Mouse (Mus musculus): ENCODE measurements around the gene Cilp2. TPM values are rescaled to one million over a fixed set of nuclear protein-coding genes. Genes with fewer than 3 reads are reported as not detected.

Gene Cilp2
- total RNA-seq, 1 experiment: 7.3 TPM

GRCm38 (mm10) chr8:69919876-69920662 lies 32.6 kb upstream of the Cilp2 start:
- peak; percentile 97 for DNase-seq (ENCODE audit: low read depth, low spot score)
- Histone ChIP-seq H3K36me3 (ENCODE audit: control insufficient read depth, insufficient read depth, low read length, poor library complexity, severe bottlenecking) (peaks cover 42% of the 10 kb centered on the region), H3K9ac (ENCODE audit: insufficient read depth, low read depth, low read length, poor library complexity, severe bottlenecking) (peak overlapping the region; percentile 52; the same call in 1 of the 2 replicates), H3K4me3 (ENCODE audit: insufficient read depth in 1 of 2, low read depth in 1 of 2, low read length in 2 of 2, poor library complexity in 1 of 2, severe bottlenecking in 1 of 2) (no peak overlapping the region; a peak in 1 of 4 replicates), H3K4me1 (ENCODE audit: control insufficient read depth in 2 of 2, insufficient read depth in 2 of 2, low read length in 2 of 2, poor library complexity in 1 of 2) (peaks cover 3 to 22% of the 10 kb centered on the region in 2 experiments; a peak in 3 of 4 replicates), H3K9me3 (ENCODE audit: control insufficient read depth, insufficient read depth, low read depth, low read length) (no peaks in the 10 kb centered on the region), H3K27ac (ENCODE audit: insufficient read depth, low read depth, low read length, poor library complexity, severe bottlenecking) (peak overlapping the region; percentile 66)
- TF ChIP-seq ZNF384 (IDR thresholded peaks at IDR 0.05; ENCODE audit: low read depth, low read length) (no peak), MAFK (IDR thresholded peaks at IDR 0.05; ENCODE audit: insufficient read depth, low read depth, low read length) (no peak), ZC3H11A (IDR thresholded peaks at IDR 0.05; ENCODE audit: borderline replicate concordance, low read depth, low read length) (peak; percentile 98), CHD2 (IDR thresholded peaks at IDR 0.05; ENCODE audit: low read depth, low read length) (no peak)
- in situ Hi-C loops (cut with MboI; ENCODE audit: low sequenced_read_pairs in 2 of 2, unreplicated experiment in 2 of 2): no loop called here

DNA sequence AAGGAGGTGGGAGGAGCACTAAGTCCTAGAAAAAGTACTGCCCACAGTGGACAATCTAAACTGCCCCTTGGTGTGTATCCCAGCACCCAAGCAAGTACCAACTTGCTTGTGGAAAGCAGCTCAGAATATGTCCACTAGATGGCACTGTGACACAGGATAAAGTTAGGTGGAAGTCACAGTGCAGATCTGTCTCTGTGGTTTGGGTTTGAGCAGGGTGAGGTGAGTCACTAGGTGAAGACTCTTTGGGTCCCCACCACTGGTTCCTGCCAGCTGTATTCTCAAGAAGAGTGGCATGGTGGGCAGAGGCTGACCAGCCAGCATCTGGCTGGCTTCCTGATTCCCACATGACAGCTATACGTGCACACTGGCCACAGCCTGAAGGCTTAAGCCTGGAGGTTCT lies 31.5 kb upstream of the Cilp2 start:
- peak; percentile 87 for DNase-seq (ENCODE audit: low read depth, low spot score)

GRCm38 (mm10) chr8:69918506-69918905 lies 31.0 kb upstream of the Cilp2 start:
- Histone ChIP-seq H3K4me1 (ENCODE audit: control insufficient read depth in 2 of 2, insufficient read depth in 2 of 2, low read length in 2 of 2, poor library complexity in 1 of 2) (peaks cover 3 to 20% of the 10 kb centered on the region in 2 experiments; a peak in 3 of 4 replicates), H3K36me3 (ENCODE audit: control insufficient read depth, insufficient read depth, low read length, poor library complexity, severe bottlenecking) (peaks cover 54% of the 10 kb centered on the region)
- in situ Hi-C loops (cut with MboI; ENCODE audit: low sequenced_read_pairs in 2 of 2, unreplicated experiment in 2 of 2): no loop called here

More for the DNA sequence above, 31.5 kb upstream of the Cilp2 start:
- Histone ChIP-seq H3K4me3 (ENCODE audit: insufficient read depth in 1 of 2, low read depth in 1 of 2, low read length in 2 of 2, poor library complexity in 1 of 2, severe bottlenecking in 1 of 2) (no peak overlapping the region), H3K9me3 (ENCODE audit: control insufficient read depth, insufficient read depth, low read depth, low read length) (no peaks in the 10 kb centered on the region), H3K27ac (ENCODE audit: insufficient read depth, low read depth, low read length, poor library complexity, severe bottlenecking) (no peak overlapping the region), H3K4me1 (ENCODE audit: control insufficient read depth in 2 of 2, insufficient read depth in 2 of 2, low read length in 2 of 2, poor library complexity in 1 of 2) (peaks cover 3 to 22% of the 10 kb centered on the region in 2 experiments; a peak in 3 of 4 replicates), H3K36me3 (ENCODE audit: control insufficient read depth, insufficient read depth, low read length, poor library complexity, severe bottlenecking) (peaks cover 52% of the 10 kb centered on the region), H3K9ac (ENCODE audit: insufficient read depth, low read depth, low read length, poor library complexity, severe bottlenecking) (no peak overlapping the region)
- peak; percentile 76; the same call in 1 of the 2 replicates for TF ChIP-seq ZC3H11A (IDR thresholded peaks at IDR 0.05; ENCODE audit: borderline replicate concordance, low read depth, low read length)
- TF ChIP-seq MAFK (IDR thresholded peaks at IDR 0.05; ENCODE audit: insufficient read depth, low read depth, low read length): no peak
- in situ Hi-C loops (cut with MboI; ENCODE audit: low sequenced_read_pairs in 2 of 2, unreplicated experiment in 2 of 2): no loop called here

GRCm38 (mm10) chr8:69915748-69916147 lies 28.3 kb upstream of the Cilp2 start:
- in situ Hi-C loops (cut with MboI; ENCODE audit: low sequenced_read_pairs in 2 of 2, unreplicated experiment in 2 of 2): no loop called here
- H3K9ac ChIP-seq (ENCODE audit: insufficient read depth, low read depth, low read length, poor library complexity, severe bottlenecking): no peak overlapping the region
- peaks cover 74% of the 10 kb centered on the region for H3K36me3 ChIP-seq (ENCODE audit: control insufficient read depth, insufficient read depth, low read length, poor library complexity, severe bottlenecking)
- no peak for TF ChIP-seq MAFK (IDR thresholded peaks at IDR 0.05; ENCODE audit: insufficient read depth, low read depth, low read length)
- TF ChIP-seq CHD2 (IDR thresholded peaks at IDR 0.05; ENCODE audit: low read depth, low read length): no peak
- no peak for TF ChIP-seq ZC3H11A (IDR thresholded peaks at IDR 0.05; ENCODE audit: borderline replicate concordance, low read depth, low read length)
- TF ChIP-seq HCFC1 (IDR thresholded peaks at IDR 0.05; ENCODE audit: borderline replicate concordance, insufficient read depth, low read length): no peak
- TF ChIP-seq ZNF384 (IDR thresholded peaks at IDR 0.05; ENCODE audit: low read depth, low read length): peak; percentile 54; the same call in 1 of the 2 replicates
- no peak for DNase-seq (ENCODE audit: low read depth, low spot score)
- H3K9me3 ChIP-seq (ENCODE audit: control insufficient read depth, insufficient read depth, low read depth, low read length): no peaks in the 10 kb centered on the region
- peaks cover 3 to 5% of the 10 kb centered on the region in 2 experiments; a peak in 3 of 4 replicates for H3K4me1 ChIP-seq (ENCODE audit: control insufficient read depth in 2 of 2, insufficient read depth in 2 of 2, low read length in 2 of 2, poor library complexity in 1 of 2)
- no peak overlapping the region for H3K27ac ChIP-seq (ENCODE audit: insufficient read depth, low read depth, low read length, poor library complexity, severe bottlenecking)
- no peak overlapping the region for H3K4me3 ChIP-seq (ENCODE audit: insufficient read depth in 1 of 2, low read depth in 1 of 2, low read length in 2 of 2, poor library complexity in 1 of 2, severe bottlenecking in 1 of 2)

More at GRCm38 (mm10) chr8:69918506-69918905, 31.0 kb upstream of the Cilp2 start:
- TF ChIP-seq ZC3H11A (IDR thresholded peaks at IDR 0.05; ENCODE audit: borderline replicate concordance, low read depth, low read length) (no peak), HCFC1 (IDR thresholded peaks at IDR 0.05; ENCODE audit: borderline replicate concordance, insufficient read depth, low read length) (no peak), ZNF384 (IDR thresholded peaks at IDR 0.05; ENCODE audit: low read depth, low read length) (no peak)
- H3K9ac ChIP-seq (ENCODE audit: insufficient read depth, low read depth, low read length, poor library complexity, severe bottlenecking): no peak overlapping the region
- H3K27ac ChIP-seq (ENCODE audit: insufficient read depth, low read depth, low read length, poor library complexity, severe bottlenecking): no peak overlapping the region
- no peaks in the 10 kb centered on the region for H3K9me3 ChIP-seq (ENCODE audit: control insufficient read depth, insufficient read depth, low read depth, low read length)
- DNase-seq (ENCODE audit: low read depth, low spot score): no peak
- H3K4me3 ChIP-seq (ENCODE audit: insufficient read depth in 1 of 2, low read depth in 1 of 2, low read length in 2 of 2, poor library complexity in 1 of 2, severe bottlenecking in 1 of 2): no peak overlapping the region
